Mouse (Mus musculus) T-helper 17 cell (primary cell): Measurements from ENCODE around the gene Trappc3.

Source experiments
- in situ Hi-C, 2 experiments: fragments of 300-600 bp; cut with MboI, MseI; formaldehyde crosslinking; loops; 1 replicate in 1 of 2; 2 replicates in 1 of 2; pipeline ENCODE4 v1.15.1; 2025; ENCODE audit warnings: high pct_unique_total_duplicates in 2 of 2

The Trappc3 gene

GRCm38 (mm10) chr4:126275681-126276131, 13.6 kb downstream of the Trappc3 start:
- in situ Hi-C loops, result no loop called here

- in situ Hi-C loops, result no loop called here
Measured at GRCm38 (mm10) chr4:126277906-126278564, 15.9 kb downstream of the Trappc3 start.

- in situ Hi-C loops, result no loop called here
Measured at GRCm38 (mm10) chr4:126278565-126278915, 16.4 kb downstream of the Trappc3 start.

- in situ Hi-C loops, result no loop called here
Measured at GRCm38 (mm10) chr4:126278961-126279360, 16.8 kb downstream of the Trappc3 start.

- in situ Hi-C loops, result no loop called here
Measured at GRCm38 (mm10) chr4:126281706-126282105, 19.6 kb downstream of the Trappc3 start.

GRCm38 (mm10) chr4:126283582-126283981, 21.5 kb downstream of the Trappc3 start:
- in situ Hi-C loops, result no loop called here

- in situ Hi-C loops, result no loop called here
Measured at GRCm38 (mm10) chr4:126286492-126286891, 24.4 kb downstream of the Trappc3 start, which contains the start of gene Col8a2. Gene Col8a2, plus strand, starts transcription at chr4:126286793.

- in situ Hi-C loops, result no loop called here
Measured at GRCm38 (mm10) chr4:126287302-126287995, 25.3 kb downstream of the Trappc3 start.

- in situ Hi-C loops, result no loop called here
Measured at GRCm38 (mm10) chr4:126288085-126288666, 26.1 kb downstream of the Trappc3 start.

GRCm38 (mm10) chr4:126290314-126290713, 28.2 kb downstream of the Trappc3 start:
- in situ Hi-C loops, result no loop called here

GRCm38 (mm10) chr4:126291196-126291595, 29.1 kb downstream of the Trappc3 start:
- in situ Hi-C loops, result no loop called here

- in situ Hi-C loops, result no loop called here
Measured at GRCm38 (mm10) chr4:126295152-126295551, 33.0 kb downstream of the Trappc3 start.

GRCm38 (mm10) chr4:126295937-126296336, 33.8 kb downstream of the Trappc3 start:
- in situ Hi-C loops, result no loop called here

- in situ Hi-C loops, result no loop called here
Measured at GRCm38 (mm10) chr4:126296617-126297101, 34.5 kb downstream of the Trappc3 start.

GRCm38 (mm10) chr4:126300916-126301583, 38.9 kb downstream of the Trappc3 start:
- in situ Hi-C loops, result no loop called here

- in situ Hi-C loops, result no loop called here
Measured at GRCm38 (mm10) chr4:126301584-126302309, 39.6 kb downstream of the Trappc3 start.

- in situ Hi-C loops, result no loop called here
Measured at GRCm38 (mm10) chr4:126303877-126304276, 41.8 kb downstream of the Trappc3 start.

GRCm38 (mm10) chr4:126305428-126305827, 43.3 kb downstream of the Trappc3 start:
- in situ Hi-C loops, result loop anchor here (5.0 kb wide), 3 partner anchors 33 to 78 kb away; no protein-coding TSS in a partner anchor

- in situ Hi-C loops, result loop anchor here (5.0 kb wide), 3 partner anchors 34 to 79 kb away; no protein-coding TSS in a partner anchor
Measured at GRCm38 (mm10) chr4:126306058-126306457, 43.9 kb downstream of the Trappc3 start.

GRCm38 (mm10) chr4:126306827-126307226, 44.7 kb downstream of the Trappc3 start:
- in situ Hi-C loops, result loop anchor here (5.0 kb wide), 3 partner anchors 35 to 80 kb away; no protein-coding TSS in a partner anchor
